Mouse (Mus musculus): ENCODE data around the gene Eif4h. TPM values are rescaled to one million over a fixed set of nuclear protein-coding genes. Genes with fewer than 3 reads are reported as not detected.

The Eif4h gene
- polyA plus RNA-seq, 1 experiment from 2014 or later, result 343 TPM

- no peaks in the 10 kb centered on the region for H3K36me3 ChIP-seq (replicated peaks)
- H3K27ac ChIP-seq, result peak overlapping the region; percentile 66
- peak overlapping the region; percentile 50 for H3K4me3 ChIP-seq
- WGBS, result 1% methylated on average over 23 of the region's 23 CpGs
- H3K27me3 ChIP-seq (replicated peaks), result no peaks in the 10 kb centered on the region
- no peaks in the 10 kb centered on the region for H3K9me3 ChIP-seq
- ATAC-seq (replicated peaks), result peak; percentile 83
- peak overlapping the region; percentile 43 for H3K9ac ChIP-seq
- H3K4me2 ChIP-seq, result peak overlapping the region; percentile 67
- peaks cover 13% of the 10 kb centered on the region for H3K4me1 ChIP-seq
These were observed 67.4 kb downstream of the Eif4h start for GRCm38 (mm10) chr5:134571730-134572507.

Small RNA genes within 50 kb of the gene (microRNA-seq; reads per million reads assigned to microRNA genes)
- gene Mir7228, result not detected

Other genes with a start within 250 kb of the Eif4h start
- 89.0 and 90.2 TPM in 2 replicates for gene Gtf2ird1, start 182.8 kb downstream of the Eif4h start, polyA plus RNA-seq (2015; fragmentation: Nextera tagmentation; extraction: Ambion mirVana)
- 16.1 and 16.9 TPM in 2 replicates for gene Clip2, start 87.1 kb downstream of the Eif4h start, polyA plus RNA-seq (2015; fragmentation: Nextera tagmentation; extraction: Ambion mirVana)
- gene Syna, start 79.3 kb downstream of the Eif4h start, polyA plus RNA-seq (2015; fragmentation: Nextera tagmentation; extraction: Ambion mirVana), result 0.64 and 0.98 TPM in 2 replicates
- 191 and 194 TPM in 2 replicates for gene Rfc2, start 58.1 kb downstream of the Eif4h start, polyA plus RNA-seq (2015; fragmentation: Nextera tagmentation; extraction: Ambion mirVana)
- gene Lat2, start 24.5 kb downstream of the Eif4h start, polyA plus RNA-seq (2015; fragmentation: Nextera tagmentation; extraction: Ambion mirVana), result 3.0 and 3.5 TPM in 2 replicates
- 21.6 and 25.1 TPM in 2 replicates for gene Limk1, start 49.1 kb upstream of the Eif4h start, polyA plus RNA-seq (2015; fragmentation: Nextera tagmentation; extraction: Ambion mirVana)
- gene Eln, start 107.8 kb upstream of the Eif4h start, polyA plus RNA-seq (2015; fragmentation: Nextera tagmentation; extraction: Ambion mirVana), result 8.7 and 9.3 TPM in 2 replicates